Mouse (Mus musculus) layer of hippocampus, adult 2 months (tissue): ENCODE results near the gene Pax3. TPM values are rescaled to one million over a fixed set of nuclear protein-coding genes. Genes with fewer than 3 reads are reported as not detected.
A peak's percentile ranks its signal among the peaks of the same experiment; 100 is the strongest.

Experiments used
- DNase-seq, 2 experiments: peaks; one replicate each; pipeline ENCODE4 v3.0.0; 2022; ENCODE audit warnings: low spot score in 2 of 2
- H3K27ac ChIP-seq: fragments of 200-600 bp; 2 replicates; pipeline ENCODE4 v1.8.1; 2022
- H3K4me3 ChIP-seq: fragments of 200-600 bp; 2 replicates; pipeline ENCODE4 v1.8.1; 2022; ENCODE audit warnings: mild to moderate bottlenecking
- CTCF ChIP-seq: fragments of 200-600 bp; conservative IDR thresholded peaks from 2 replicates; pipeline ENCODE4 v1.8.1; 2022; ENCODE audit warnings: antibody characterized with exemption, mild to moderate bottlenecking, moderate library complexity
- long read RNA-seq, 2 experiments: library from polyadenylated mRNA; stranded (forward); transcript quantifications; one replicate each; pipeline ENCODE4 v2.0.0; 2021; ENCODE audit warnings: borderline mapping rate in 2 of 2
- total RNA-seq, 2 experiments: library from RNA; stranded (reverse); gene quantifications; 2 replicates each; pipeline ENCODE4 v1.2.3; 2021

Pax3 gene
- total RNA-seq, result not detected
- long read RNA-seq, experiment 1, result 0 reads
- long read RNA-seq, experiment 2, result 0 reads

DNA sequence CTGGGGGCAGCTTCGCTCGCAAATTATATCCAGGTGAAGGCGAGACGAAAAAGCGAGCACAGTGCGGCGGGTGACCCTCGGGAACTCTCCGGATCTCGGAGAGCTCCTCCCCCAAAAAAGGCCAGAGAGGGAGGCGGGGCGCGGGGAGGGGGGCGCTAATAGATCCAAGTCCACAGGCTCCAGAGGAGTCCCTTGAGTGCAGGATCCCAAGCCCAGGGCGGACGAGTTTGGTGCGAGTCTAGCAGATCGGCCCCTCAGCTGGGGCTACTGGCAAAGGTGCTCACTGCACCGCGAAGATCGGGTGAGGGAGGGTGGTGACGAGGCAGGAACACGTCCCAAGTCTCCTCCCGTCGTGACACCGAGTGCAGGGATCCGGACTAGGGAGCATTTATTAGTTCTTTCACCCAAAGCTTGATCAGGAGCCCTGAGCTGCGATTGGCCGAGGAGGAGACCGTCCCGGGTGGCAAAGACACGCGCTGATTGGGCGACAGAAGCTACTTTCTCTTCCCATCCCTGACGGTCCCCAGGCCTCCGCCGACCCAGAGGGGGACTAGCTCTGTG, at the start of gene Pax3:
Gene Pax3, minus strand, starts transcription at position 384 of the 561 bp plus-strand sequence.
- peak within 1 kb of the TSS; percentile 17; the same call in 1 of the 2 replicates for H3K4me3 ChIP-seq
- no peak within 1 kb of the TSS for H3K27ac ChIP-seq
- DNase-seq, result no peak
- no peak for TF ChIP-seq CTCF

DNA sequence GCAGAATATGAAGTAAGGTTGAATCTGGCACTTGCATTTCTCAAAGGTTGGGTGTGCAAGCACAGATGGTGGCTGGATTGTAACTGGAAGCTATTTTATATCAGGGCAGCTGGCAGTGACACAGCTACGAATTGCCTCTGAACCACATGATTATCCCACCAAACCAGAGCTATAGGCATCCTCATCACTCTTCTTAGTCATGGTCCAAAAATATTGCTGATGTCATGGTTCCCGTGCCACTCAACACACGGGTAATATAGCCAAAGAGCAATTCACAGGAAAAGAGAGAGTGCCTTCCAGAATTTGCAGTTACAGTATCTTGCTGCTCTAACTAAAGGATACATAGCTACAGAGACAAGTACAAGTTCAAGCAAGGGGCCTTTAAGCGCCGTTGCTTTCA, 37.4 kb upstream of the Pax3 start:
- no peak for TF ChIP-seq CTCF
- H3K27ac ChIP-seq, result no peak overlapping the region
- DNase-seq, result no peak
- H3K4me3 ChIP-seq, result no peak overlapping the region

DNA sequence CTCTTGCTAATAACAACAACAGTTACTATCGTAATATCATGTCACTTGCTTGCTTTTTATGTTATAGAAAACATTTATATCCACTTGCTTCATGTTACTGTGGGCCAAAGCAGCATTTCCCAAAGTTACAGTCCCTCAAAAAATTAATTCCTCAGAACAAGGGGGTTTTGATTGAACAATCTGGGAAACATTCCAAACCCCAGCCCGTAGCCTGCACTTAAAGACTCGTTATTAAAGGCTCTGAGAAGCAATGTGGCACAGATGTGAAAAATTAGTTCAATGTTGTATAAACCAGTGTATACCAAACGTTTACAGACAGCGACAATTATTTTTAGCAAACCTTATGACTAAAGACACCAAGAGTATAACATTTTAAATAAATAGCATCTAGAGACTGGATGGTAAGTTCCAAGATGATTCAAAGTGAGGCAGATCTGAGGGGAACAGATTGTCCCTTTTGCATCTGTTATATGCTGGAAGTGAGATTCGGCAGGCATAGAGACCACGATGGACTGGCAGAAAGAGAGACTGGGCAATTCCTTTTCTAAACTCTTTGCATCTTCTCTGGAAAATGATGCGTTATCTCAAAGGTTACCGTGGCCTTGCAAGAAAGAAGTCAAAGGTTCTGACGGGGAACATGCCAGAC, 35.1 kb upstream of the Pax3 start:
- Histone ChIP-seq H3K27ac (no peak overlapping the region), H3K4me3 (no peak overlapping the region)
- DNase-seq, result peak in 1 of 2 experiments; percentile 15
- no peak for TF ChIP-seq CTCF

GRCm38 (mm10) chr1:78229801-78230200, 32.9 kb upstream of the Pax3 start:
- DNase-seq, result no peak
- no peak overlapping the region for H3K4me3 ChIP-seq
- no peak for TF ChIP-seq CTCF
- no peak overlapping the region for H3K27ac ChIP-seq

- peak in 1 of 2 experiments; percentile 52 for DNase-seq
- TF ChIP-seq CTCF, result no peak
- H3K27ac ChIP-seq, result no peak overlapping the region
- no peak overlapping the region for H3K4me3 ChIP-seq
Measured at GRCm38 (mm10) chr1:78228771-78229170, 31.8 kb upstream of the Pax3 start.

GRCm38 (mm10) chr1:78218057-78218780, 21.3 kb upstream of the Pax3 start:
- Histone ChIP-seq H3K4me3 (no peak overlapping the region), H3K27ac (no peak overlapping the region)
- DNase-seq, result no peak
- TF ChIP-seq CTCF, result no peak

- TF ChIP-seq CTCF, result peak; percentile 41
- no peak for DNase-seq
Measured at GRCm38 (mm10) chr1:78217151-78218034, 20.5 kb upstream of the Pax3 start.

DNA sequence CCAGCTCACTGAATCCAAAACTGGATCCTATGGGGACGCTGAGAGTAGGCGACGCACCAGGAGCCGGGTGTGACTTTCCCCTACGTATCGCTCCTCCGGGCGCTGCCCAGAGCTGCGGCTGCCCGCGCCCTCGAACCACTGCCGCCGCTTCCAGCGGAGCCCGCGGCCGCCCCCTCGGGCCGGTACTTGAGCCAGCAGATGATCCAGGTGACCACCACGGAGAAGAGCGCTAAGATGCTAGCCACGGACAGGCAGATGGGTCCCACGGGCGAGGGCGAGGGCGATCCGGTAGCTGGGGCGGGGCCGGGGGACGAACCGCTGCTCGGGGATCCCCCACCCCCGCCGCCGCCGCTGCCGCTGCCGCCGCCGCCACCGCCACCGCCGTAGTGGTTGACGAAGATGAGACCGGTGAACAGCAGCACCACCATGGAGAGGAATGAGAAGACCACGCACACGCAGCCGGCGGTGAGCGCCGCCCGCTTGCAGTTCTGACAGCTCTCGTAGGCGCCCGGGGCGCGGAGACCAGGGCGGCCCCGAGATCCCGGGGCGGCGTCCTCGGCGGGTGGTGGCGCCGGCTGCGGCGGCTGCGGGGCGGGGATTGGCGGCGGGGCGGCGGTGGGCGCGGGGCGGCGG, 19.7 kb upstream of the Pax3 start:
- no peak for TF ChIP-seq CTCF
- Histone ChIP-seq H3K4me3 (peak overlapping the region; percentile 39), H3K27ac (no peak overlapping the region; the same call in 1 of the 2 replicates)
- DNase-seq, result no peak

More at GRCm38 (mm10) chr1:78217151-78218034, 20.5 kb upstream of the Pax3 start:
- H3K4me3 ChIP-seq, result peak overlapping the region; percentile 22
- no peak overlapping the region for H3K27ac ChIP-seq

DNA sequence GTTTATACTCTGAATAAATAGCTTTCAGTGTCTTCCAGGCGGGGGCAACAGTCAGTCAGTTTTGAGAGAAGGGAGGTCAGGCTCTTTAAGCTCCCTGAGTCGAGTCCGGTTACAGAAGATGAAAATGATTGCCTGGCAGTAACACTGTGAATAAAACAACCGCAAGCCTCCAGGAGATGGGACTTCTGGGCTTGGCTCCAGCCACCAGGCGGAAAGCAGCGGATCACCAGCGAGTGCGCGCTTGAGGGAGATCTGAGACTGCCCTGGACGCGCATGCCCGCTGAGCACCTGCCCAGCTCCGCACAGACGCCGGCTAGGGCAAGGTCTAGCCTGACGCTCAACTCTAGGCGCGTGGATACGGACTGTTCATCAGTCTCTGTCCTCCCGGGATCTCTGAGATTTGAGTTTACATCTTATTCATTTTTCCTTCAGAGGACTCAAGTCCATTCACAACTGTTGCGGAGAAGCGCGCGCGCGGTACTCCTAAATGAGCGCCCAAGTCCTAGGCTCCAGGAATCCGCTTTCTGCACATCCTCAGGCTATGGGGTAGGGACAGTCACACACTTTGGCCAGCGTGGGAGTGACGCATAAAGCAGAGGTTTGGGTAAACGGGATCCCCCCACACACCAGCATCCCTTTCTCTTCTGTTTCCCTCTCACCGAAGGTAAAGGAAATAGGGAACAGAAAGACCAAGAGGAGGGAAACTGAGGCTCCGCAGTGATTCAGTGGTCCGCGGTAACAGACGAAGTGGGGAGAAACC, 19.0 kb upstream of the Pax3 start:
- Histone ChIP-seq H3K4me3 (peak overlapping the region; percentile 39; the same call in 1 of the 2 replicates), H3K27ac (no peak overlapping the region)
- peak; percentile 41 for TF ChIP-seq CTCF
- no peak for DNase-seq

DNA sequence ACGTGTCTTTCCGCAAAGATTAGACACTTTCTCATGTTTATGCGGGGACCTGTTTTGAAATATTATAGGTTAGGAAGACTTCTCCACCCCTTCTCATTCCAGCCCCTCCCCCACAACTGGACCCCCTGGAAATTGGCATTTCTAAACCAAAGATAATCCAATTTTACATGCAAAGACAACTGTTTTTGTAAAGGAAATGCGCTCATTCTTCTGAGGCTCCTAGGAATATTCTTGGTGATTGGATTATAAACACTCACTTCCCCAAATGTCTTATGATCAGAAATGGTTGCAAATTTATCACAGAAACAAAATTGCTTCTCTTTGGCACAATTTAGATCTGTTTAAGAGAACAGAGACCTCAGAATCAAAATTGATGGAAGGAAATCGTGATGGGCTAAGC, 14.1 kb upstream of the Pax3 start:
- no peak for TF ChIP-seq CTCF

DNA sequence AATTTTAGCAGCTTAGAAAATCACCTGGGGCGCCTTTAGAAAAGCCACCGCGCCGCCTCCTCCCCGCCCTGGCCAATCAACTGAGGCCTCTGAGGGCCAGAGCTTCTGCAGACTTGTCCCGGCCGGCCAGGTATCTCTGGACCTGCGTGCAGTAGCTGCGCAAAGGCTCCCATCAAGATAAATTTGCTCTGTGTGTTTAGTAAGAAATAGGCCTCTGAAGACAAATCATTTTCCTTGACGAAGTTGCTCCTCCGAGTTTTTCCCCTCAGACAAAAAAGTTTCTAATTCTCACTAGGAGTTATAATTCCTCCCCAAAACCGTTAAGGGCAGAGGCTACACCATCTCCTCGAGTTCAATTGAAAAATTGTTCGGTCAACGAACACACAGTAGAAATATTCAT, 13.6 kb upstream of the Pax3 start:
- no peak for DNase-seq
- H3K27ac ChIP-seq, result no peak overlapping the region
- no peak overlapping the region for H3K4me3 ChIP-seq
- TF ChIP-seq CTCF, result no peak

More for the DNA sequence above, 14.1 kb upstream of the Pax3 start:
- DNase-seq, result no peak
- H3K4me3 ChIP-seq, result no peak overlapping the region
- no peak overlapping the region for H3K27ac ChIP-seq
